Mouse (Mus musculus) megakaryocyte, embryonic 14.5 days (primary cell): ENCODE data around the gene Kctd11.

ENCODE experiments used
- FLI1 ChIP-seq: IDR thresholded peaks from 2 replicates; pipeline ENCODE4 v1.6.1; 2012; ENCODE audit warnings: low read length, inconsistent platforms, mixed read lengths
- GATA1 ChIP-seq: IDR thresholded peaks from 3 replicates; pipeline ENCODE4 v1.6.1; 2012; ENCODE audit warnings: mixed read lengths, low read length, inconsistent platforms, borderline replicate concordance

- no peak for TF ChIP-seq GATA1
- no peak for TF ChIP-seq FLI1
Observed at GRCm38 (mm10) chr11:69895291-69895690, 14.1 kb upstream of the Kctd11 start, which contains the start of gene Acap1.
